Mouse (Mus musculus) testis, adult 10 weeks (tissue): Measurements from ENCODE around the gene Gm49673. TPM values are rescaled to one million over a fixed set of nuclear protein-coding genes. Genes with fewer than 3 reads are reported as not detected.

Source experiments
- polyA plus RNA-seq: library from polyadenylated mRNA; stranded (reverse); fragments of 350-450 nt; fragmentation: Illumina TruSeq; extraction: RNeasy Lipid Tissue Mini Kit (QIAGEN cat#74804); gene quantifications from one replicate; pipeline ENCODE4 v1.2.3, GENCODE M21; 2014; ENCODE audit warnings: low read depth, low replicate concordance

Gene Gm49673
- polyA plus RNA-seq = not detected

GRCm38 (mm10) chr17:8147439-8148316 is at the start of gene Gm49673, which contains the start of gene Rnaset2a:
Gene Gm49673, minus strand, starts transcription at chr17:8147788.
Gene Rnaset2a, minus strand, starts transcription at chr17:8148097.

GRCm38 (mm10) chr17:8164701-8165607 is 17.4 kb upstream of the Gm49673 start, which contains the start of gene Fgfr1op:
Gene Fgfr1op, plus strand, starts transcription at chr17:8165501.

Other genes starting within 250 kb of the Gm49673 start
- 0.45 TPM for gene Tagap, start 221.8 kb downstream of the Gm49673 start, polyA plus RNA-seq
- 507 TPM for gene Rsph3a, start 202.2 kb downstream of the Gm49673 start, polyA plus RNA-seq
- 4.9 TPM for gene Rnaset2a, start 309 bp upstream of the Gm49673 start, polyA plus RNA-seq
- gene Fgfr1op, start 17.7 kb upstream of the Gm49673 start, polyA plus RNA-seq = 129 TPM
- gene Ccr6, start 88.3 kb upstream of the Gm49673 start, polyA plus RNA-seq = 2.1 TPM
- gene Mpc1, start 135.1 kb upstream of the Gm49673 start, polyA plus RNA-seq = 59.6 TPM
- gene Sft2d1, start 163.3 kb upstream of the Gm49673 start, polyA plus RNA-seq = 31.1 TPM
- gene Prr18, start 189.7 kb upstream of the Gm49673 start, polyA plus RNA-seq = not detected
- gene T2, start 208.2 kb upstream of the Gm49673 start, polyA plus RNA-seq = not detected